Mouse (Mus musculus) G1E (cell line): Measurements from ENCODE around the gene Sc5d. TPM values are rescaled to one million over a fixed set of nuclear protein-coding genes. Genes with fewer than 3 reads are reported as not detected.

ENCODE experiments used
- ATAC-seq: 2 replicates; pipeline ENCODE4 v1.8.0; 2016; ENCODE audit warnings: mild to moderate bottlenecking; ENCODE audit not compliant: insufficient number of reproducible peaks, poor library complexity, low FRiP score, severe bottlenecking; ENCODE audit errors: extremely low read depth
- DNase-seq: peaks from one replicate; pipeline ENCODE4 v3.0.0; 2012; ENCODE audit warnings: low spot score
- H3K27me3 ChIP-seq: 2 replicates; pipeline ENCODE4 v1.6.1; 2012; ENCODE audit warnings: mild to moderate bottlenecking, low read length, inconsistent platforms; ENCODE audit not compliant: insufficient read depth
- H3K36me3 ChIP-seq: replicated peaks from 2 replicates; pipeline ENCODE3; 2012; ENCODE audit warnings: mild to moderate bottlenecking, inconsistent platforms
- H3K4me1 ChIP-seq: 2 replicates; pipeline ENCODE4 v1.6.1; 2012; ENCODE audit warnings: low read depth, low read length, inconsistent platforms, mixed read lengths; ENCODE audit not compliant: insufficient read depth
- H3K4me3 ChIP-seq: 2 replicates; pipeline ENCODE4 v1.5.1; 2012; ENCODE audit warnings: low read depth, mild to moderate bottlenecking, inconsistent platforms, low read length, moderate library complexity, mixed read lengths
- H3K9me3 ChIP-seq: replicated peaks from 2 replicates; pipeline ENCODE4 v1.6.1; 2012; ENCODE audit warnings: inconsistent platforms
- CTCF ChIP-seq: IDR thresholded peaks from 2 replicates; pipeline ENCODE4 v1.5.1; 2012; ENCODE audit warnings: low read depth, low read length, inconsistent platforms, mixed read lengths
- GATA1 ChIP-seq: IDR thresholded peaks from 2 replicates; pipeline ENCODE4 v1.6.1; 2012; ENCODE audit warnings: borderline replicate concordance, low read length, inconsistent platforms, mixed read lengths
- GATA2 ChIP-seq: IDR thresholded peaks from 2 replicates; pipeline ENCODE4 v1.6.1; 2012; ENCODE audit warnings: low read depth, low read length, inconsistent platforms, borderline replicate concordance
- POLR2AphosphoS5 ChIP-seq: IDR thresholded peaks from 2 replicates; pipeline ENCODE4 v1.6.1; 2012; ENCODE audit warnings: low read depth, low read length, inconsistent platforms; ENCODE audit not compliant: insufficient replicate concordance
- TAL1 ChIP-seq: conservative IDR thresholded peaks from 2 replicates; pipeline ENCODE4 v1.6.1; 2012; ENCODE audit warnings: low read depth, low read length, inconsistent platforms, mixed read lengths
- polyA plus RNA-seq: library from polyadenylated mRNA; stranded (reverse); fragments of >175 nt; gene quantifications from 2 replicates; pipeline ENCODE4 v1.2.3, GENCODE M21; 2012
- total RNA-seq, 2 experiments: library from RNA; stranded (forward) in 1 of 2; stranded (reverse) in 1 of 2; fragments of 200-1000 nt in 1 of 2; fragments of >200 nt in 1 of 2; fragmentation: Nextera tagmentation in 1 of 2; gene quantifications; 2 replicates each; pipeline ENCODE4 v1.2.3; 2014 to 2017

Gene Sc5d
- total and polyA plus RNA-seq, 3 experiments = 5.1 to 113 (median 64.7) TPM

- no peaks in the 10 kb centered on the region for H3K36me3 ChIP-seq
- no peak overlapping the region for H3K4me3 ChIP-seq
- H3K27me3 ChIP-seq = no peaks in the 10 kb centered on the region
- H3K9me3 ChIP-seq = no peaks in the 10 kb centered on the region
- ATAC-seq (no peak), DNase-seq (no peak)
- TF ChIP-seq GATA1 (no peak), TAL1 (no peak), POLR2AphosphoS5 (no peak), CTCF (no peak), GATA2 (no peak)
- no peaks in the 10 kb centered on the region for H3K4me1 ChIP-seq
Measured at GRCm38 (mm10) chr9:42219001-42219660, 44.9 kb downstream of the Sc5d start.

- Histone ChIP-seq H3K4me1 (no peaks in the 10 kb centered on the region), H3K4me3 (no peak overlapping the region), H3K9me3 (no peaks in the 10 kb centered on the region), H3K36me3 (no peaks in the 10 kb centered on the region), H3K27me3 (no peaks in the 10 kb centered on the region)
- TF ChIP-seq GATA2 (no peak), POLR2AphosphoS5 (no peak), GATA1 (no peak), TAL1 (no peak), CTCF (no peak)
- ATAC-seq (no peak), DNase-seq (no peak)
Measured at GRCm38 (mm10) chr9:42217685-42218084, 46.4 kb downstream of the Sc5d start.

- no peaks in the 10 kb centered on the region for H3K4me1 ChIP-seq
- TF ChIP-seq GATA2 (no peak), GATA1 (no peak), TAL1 (no peak), CTCF (no peak), POLR2AphosphoS5 (no peak)
- no peaks in the 10 kb centered on the region for H3K27me3 ChIP-seq
- H3K9me3 ChIP-seq = no peaks in the 10 kb centered on the region
- no peak overlapping the region for H3K4me3 ChIP-seq
- H3K36me3 ChIP-seq = no peaks in the 10 kb centered on the region
- no peak for DNase-seq
- ATAC-seq = no peak
Measured at GRCm38 (mm10) chr9:42214116-42214515, 49.9 kb downstream of the Sc5d start.

GRCm38 (mm10) chr9:42213142-42213541, 50.9 kb downstream of the Sc5d start:
- H3K4me1 ChIP-seq = no peaks in the 10 kb centered on the region
- ATAC-seq (no peak), DNase-seq (no peak)
- H3K4me3 ChIP-seq = no peak overlapping the region
- no peaks in the 10 kb centered on the region for H3K9me3 ChIP-seq
- no peaks in the 10 kb centered on the region for H3K27me3 ChIP-seq
- no peaks in the 10 kb centered on the region for H3K36me3 ChIP-seq
- no peak for TF ChIP-seq POLR2AphosphoS5
- no peak for TF ChIP-seq CTCF
- TF ChIP-seq GATA1 = no peak
- TF ChIP-seq GATA2 = no peak
- no peak for TF ChIP-seq TAL1

- Histone ChIP-seq H3K27me3 (no peaks in the 10 kb centered on the region), H3K9me3 (no peaks in the 10 kb centered on the region), H3K4me1 (no peaks in the 10 kb centered on the region), H3K4me3 (no peak overlapping the region), H3K36me3 (no peaks in the 10 kb centered on the region)
- no peak for DNase-seq
- ATAC-seq = no peak
- TF ChIP-seq GATA1 (no peak), TAL1 (no peak), CTCF (no peak), GATA2 (no peak), POLR2AphosphoS5 (no peak)
Measured at GRCm38 (mm10) chr9:42209666-42210065, 54.4 kb downstream of the Sc5d start.

- DNase-seq (no peak), ATAC-seq (no peak)
- Histone ChIP-seq H3K9me3 (no peaks in the 10 kb centered on the region), H3K4me3 (no peak overlapping the region), H3K4me1 (no peaks in the 10 kb centered on the region), H3K27me3 (no peaks in the 10 kb centered on the region), H3K36me3 (no peaks in the 10 kb centered on the region)
- no peak for TF ChIP-seq GATA1
- no peak for TF ChIP-seq CTCF
- no peak for TF ChIP-seq GATA2
- TF ChIP-seq POLR2AphosphoS5 = no peak
- TF ChIP-seq TAL1 = no peak
Measured at GRCm38 (mm10) chr9:42208463-42208862, 55.6 kb downstream of the Sc5d start.

- Histone ChIP-seq H3K4me1 (no peaks in the 10 kb centered on the region), H3K9me3 (no peaks in the 10 kb centered on the region), H3K4me3 (no peak overlapping the region), H3K36me3 (no peaks in the 10 kb centered on the region), H3K27me3 (no peaks in the 10 kb centered on the region)
- ATAC-seq (no peak), DNase-seq (no peak)
- TF ChIP-seq GATA2 (no peak), GATA1 (no peak)
Measured at GRCm38 (mm10) chr9:42206750-42207149, 57.3 kb downstream of the Sc5d start.
